Mouse (Mus musculus): ENCODE measurements around the gene Ago1.
A peak's percentile ranks its signal among the peaks of the same experiment; 100 is the strongest.

The Ago1 gene

DNA sequence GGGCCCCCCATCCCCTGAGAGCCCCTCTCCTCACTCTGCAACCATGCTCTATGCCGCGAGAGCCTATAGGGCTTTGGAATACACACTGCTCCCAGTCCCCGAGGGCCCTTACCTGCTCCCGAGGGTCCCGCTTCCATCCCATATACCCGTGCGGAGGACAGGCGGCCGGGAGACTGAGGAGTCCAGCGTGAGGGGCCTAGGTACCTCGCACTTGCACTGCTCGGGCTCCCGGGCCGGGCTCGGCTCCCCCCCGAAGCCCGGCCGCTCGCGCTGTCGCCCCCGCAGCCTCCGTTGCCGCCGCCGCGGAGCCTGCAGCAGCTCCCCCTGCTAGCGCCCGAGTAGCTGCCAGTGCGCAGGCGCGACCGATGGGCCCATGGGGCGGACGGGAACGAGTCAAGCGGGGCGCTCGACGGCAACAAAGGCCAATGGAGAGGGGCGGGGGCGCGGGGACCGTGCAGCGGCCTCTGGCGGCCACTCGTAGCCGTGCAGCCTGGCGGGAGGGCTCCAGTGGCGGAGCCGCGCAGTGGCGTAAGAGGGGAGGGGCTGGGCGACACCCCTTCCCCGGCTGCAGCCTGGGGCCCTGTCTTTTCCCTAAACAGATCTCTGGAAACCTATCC, at the start of gene Ago1:
Gene Ago1 (minus strand): TSS at position 299 of the 617 bp plus-strand sequence.
- peak; percentile 96 to 98 for DNase-seq (ENCODE audit: low spot score in 2 of 2)

DNA sequence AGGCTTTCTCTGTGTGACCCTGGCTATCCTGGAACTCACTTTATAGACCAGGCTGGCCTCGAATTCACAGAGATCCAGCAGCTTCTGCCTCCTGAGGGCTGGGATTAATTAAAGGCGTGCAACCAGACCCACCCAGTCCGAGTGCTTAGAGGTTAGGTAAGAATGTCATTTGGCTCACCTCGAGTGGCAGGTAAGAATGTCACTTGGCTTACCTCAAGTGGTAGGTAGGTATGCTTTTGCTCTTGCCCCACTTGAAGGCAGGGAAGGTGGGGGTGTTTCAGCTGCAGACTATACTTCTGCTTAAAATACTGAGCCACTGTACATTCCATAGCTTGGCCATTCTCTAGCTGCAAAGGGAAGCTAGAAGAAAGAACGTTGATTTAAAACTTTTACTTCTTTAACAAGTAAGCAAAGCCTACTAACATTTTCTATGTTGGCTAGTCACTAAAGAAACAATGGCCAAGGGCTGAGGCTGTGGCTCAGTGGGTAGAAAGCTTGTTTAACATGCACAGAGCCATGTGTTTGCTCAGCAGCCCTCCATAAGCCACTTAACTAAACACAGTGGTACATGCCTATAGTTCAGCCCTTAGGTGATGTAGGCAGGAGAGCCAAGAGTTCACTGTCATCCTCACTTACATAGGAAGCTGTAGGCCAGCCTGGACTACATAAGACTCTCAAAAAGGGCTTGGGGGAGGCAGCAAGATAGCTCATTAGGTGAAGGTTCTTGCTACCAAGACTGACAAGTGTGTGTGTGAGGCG, 44.1 kb upstream of the Ago1 start:
- no peak for DNase-seq (ENCODE audit: low spot score in 2 of 2)

DNA sequence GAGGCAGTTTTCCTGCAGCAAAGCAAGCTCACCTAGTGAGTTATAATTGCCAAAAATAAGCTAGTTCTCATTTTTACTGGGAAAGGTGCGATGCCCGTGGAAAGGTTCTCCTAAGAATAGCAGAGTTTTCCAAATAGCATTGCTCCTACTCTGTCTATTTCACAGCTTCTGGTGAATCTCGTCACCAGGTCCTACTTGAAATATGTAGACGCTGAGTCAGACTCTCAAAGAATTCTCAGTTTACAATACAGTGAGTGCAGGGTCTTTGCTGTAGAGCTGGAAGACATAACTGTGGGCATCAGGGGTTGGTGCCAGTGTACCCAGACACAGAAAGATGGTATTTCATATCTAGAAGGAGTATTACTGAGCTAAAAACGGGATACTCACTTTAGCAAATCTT, 42.6 kb upstream of the Ago1 start:
- DNase-seq (ENCODE audit: low spot score in 2 of 2), result no peak

DNA sequence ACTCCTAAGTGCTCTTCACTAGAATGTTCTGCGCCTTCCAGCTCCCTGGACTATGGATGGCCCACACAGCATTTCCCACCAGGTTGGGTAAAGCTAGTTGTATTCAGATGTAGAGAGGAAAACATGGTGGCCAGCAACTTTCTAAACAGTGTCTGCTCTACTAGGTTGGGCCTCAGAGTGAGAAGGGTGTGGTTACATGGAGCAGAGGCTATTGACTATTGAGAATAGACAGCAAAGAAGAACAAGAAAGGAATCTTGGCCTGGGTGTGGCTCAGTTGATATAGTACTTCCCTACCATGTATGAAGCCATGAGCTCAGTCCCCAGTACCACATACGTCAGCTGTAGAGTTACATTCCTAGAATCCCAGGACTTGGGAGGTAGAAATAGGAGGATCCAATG, 40.7 kb upstream of the Ago1 start:
- DNase-seq (ENCODE audit: low spot score in 2 of 2), result no peak

DNA sequence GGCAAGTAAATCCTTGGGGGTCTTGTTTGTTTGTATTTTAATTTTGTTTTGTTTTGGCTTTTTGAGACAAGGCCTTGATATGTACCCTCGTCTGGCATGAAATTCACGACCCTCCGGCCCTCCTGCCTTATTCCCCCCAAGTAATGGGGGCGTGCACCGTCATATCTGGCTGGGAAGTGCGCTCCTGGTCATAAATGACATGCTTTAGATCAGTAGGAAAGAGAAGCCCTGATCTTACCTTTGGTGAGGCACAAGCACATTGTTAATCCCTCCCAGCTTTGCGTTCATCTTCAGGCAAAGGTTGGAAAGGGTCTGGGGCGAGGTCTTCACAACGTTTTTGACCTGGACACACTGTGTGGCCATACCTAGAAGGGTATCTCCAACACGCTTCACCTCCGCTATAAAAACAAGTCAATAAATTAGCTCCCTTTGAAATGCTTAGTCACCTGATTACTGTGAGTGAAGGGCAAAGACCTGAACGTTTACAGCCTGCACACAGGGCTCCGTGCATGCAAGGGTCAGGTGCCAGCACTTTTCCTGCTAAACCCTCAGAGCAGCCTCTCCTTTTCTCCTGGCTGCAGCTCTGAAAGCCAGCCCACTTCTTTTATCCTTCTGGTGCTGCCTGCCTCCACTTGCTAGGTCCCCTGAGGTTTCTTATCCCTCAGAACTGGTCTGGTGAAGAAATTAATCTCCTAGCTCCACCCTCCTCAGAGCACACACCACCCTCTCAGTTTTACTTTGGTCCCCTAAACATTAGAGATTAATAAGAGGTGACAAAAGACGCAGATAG, 39.9 kb upstream of the Ago1 start:
- no peak for DNase-seq (ENCODE audit: low spot score in 2 of 2)

DNA sequence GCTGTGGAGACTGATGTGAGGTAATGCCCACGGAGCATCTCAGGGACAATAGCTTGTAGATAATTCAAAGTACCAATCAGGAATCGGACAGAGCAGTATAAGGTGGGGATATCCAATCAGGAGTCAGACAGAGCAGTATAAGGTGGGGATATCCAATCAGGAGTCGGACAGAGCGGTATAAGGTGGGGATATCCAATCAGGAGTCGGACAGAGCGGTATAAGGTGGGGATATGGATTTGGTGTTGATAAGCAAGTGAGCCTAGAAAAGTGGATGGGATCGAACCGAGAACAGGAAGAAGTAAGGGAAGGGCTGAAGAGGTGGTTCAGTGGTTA, 34.6 kb upstream of the Ago1 start:
- DNase-seq (ENCODE audit: low spot score in 2 of 2), result no peak

DNA sequence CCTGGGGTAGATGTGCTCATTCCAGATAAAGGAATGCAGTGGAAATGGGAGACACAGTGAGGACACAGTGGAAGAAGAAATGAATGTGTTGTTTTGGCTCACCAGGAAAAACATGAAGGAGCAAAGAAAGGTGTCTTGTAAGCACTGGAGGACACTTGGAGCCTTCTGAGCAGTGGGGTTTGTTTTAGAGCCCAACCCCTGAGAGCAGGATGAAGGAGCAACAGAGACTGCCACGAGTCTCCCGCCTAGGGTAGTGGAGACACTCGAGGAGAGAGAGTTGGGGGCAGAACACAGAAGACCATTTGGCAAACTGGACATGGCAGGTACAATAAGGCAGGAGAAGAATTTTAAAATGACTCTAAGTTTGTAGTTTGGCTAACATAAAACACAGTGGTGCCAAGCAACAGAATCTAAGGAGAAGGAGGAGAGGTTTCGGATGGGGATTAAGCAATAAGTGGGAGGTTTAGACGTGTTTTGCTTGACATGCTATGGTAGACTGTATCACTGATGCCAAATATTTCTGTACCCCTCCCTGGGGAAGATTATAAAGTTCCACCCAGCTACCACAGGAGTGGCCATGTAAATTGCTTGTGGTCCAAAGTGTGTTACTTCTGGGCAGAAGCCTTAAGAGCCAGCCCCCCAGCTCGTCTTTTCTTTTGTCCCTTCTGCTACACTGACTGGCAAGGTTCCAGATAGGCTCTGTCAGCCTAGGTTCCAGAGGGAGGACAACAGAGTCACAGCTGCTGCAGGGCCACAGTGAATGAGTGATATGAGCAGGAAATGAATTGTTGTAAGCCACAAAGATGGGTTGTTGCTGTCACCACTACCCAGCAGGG, 34.0 kb upstream of the Ago1 start:
- DNase-seq (ENCODE audit: low spot score in 2 of 2), result no peak

DNA sequence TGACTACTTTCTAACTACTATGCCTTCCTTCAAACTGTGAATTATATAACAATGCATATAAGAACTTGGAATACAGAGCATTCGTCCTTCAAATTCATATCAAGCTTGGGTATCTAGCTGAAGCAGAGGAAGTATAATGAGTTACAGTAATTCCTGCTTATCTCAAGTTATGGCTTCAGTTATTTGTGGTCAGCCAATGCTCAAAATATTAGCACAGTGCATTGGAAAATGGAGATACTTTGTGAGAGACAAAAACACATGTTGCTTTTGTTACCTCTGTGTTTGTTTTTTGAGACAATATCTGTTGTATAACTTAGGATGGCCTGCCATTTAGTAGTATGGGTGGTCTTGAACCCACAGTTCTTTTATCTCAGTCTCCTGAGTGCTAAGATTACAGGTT, 30.2 kb upstream of the Ago1 start:
- no peak for DNase-seq (ENCODE audit: low spot score in 2 of 2)

DNA sequence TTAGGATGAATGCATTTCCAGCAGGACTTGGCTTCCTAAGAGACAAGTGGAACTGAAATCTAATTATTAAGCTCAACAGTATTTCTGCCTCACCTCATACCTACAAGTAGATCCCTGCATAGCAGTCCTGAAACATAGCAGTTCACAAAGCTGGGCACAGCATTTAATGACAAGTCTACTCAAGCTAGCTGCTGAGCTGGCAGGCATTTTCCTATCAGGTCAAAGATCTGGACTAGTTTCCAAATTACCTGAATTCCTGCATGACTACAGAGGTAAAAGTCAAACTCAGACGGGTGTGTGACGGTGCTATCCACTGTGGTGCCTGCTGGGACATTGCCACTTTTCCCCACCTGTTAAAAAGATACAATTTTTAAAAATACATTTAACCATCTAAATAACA, 28.6 kb upstream of the Ago1 start:
- no peak for DNase-seq (ENCODE audit: low spot score in 2 of 2)

DNA sequence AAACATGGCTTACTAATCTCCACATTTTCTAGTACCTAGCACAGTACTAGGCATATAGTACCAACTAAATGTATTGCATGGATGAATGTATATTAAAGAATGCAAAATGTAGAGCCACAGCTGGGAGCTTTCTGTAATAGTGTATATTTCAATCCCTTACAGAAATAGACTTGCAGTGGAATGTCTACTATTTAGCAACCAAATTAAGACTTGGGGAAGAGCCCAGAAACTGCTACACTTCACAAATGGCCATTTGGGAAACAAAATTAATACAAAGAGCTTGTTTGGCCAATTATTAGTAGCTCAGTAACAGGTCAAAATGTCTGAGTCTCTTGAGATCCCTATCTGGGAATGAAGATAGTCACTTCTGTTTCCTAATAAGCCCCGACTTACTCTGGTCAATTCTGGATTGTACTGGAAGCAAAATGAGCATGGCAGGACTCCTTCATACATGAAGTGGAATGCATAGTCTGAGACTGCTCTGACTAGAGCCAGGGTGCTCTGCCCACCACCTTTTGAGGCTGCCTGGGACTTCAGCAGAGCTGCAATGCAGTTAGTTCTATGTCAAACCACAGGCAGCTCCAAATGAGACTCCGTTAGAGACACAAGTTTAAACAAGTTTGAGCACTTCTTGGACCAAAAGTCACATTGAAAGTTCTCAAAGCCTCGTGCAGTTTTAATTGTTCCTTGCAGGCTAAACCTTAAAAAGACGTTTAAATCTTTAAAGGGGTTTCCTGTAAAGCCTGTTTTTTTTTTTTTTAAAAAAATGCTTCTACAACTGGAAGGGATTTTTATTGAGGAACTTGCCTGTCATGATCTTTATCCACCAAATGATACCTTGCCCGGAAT, 27.8 kb upstream of the Ago1 start:
- no peak for DNase-seq (ENCODE audit: low spot score in 2 of 2)

DNA sequence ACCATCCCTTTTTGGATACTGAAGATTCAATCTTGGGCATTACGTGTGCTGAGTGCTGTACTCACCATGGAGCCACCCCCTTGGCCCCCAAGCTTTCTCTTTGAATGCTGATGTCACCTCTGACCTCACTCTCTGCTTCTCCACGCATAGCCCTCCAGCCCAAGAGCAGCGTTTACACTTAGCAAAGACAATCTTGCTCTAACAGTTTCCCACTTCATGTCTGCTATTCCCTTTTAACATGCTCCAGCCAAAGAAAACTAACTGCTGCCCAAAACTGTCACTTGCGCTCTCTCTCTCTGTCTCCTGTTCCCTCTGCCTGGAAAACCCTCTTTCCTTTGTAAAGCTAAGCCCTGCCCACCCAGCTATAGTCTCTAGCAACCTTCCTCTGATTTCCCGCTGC, 27.1 kb upstream of the Ago1 start:
- DNase-seq (ENCODE audit: low spot score in 2 of 2), result no peak

DNA sequence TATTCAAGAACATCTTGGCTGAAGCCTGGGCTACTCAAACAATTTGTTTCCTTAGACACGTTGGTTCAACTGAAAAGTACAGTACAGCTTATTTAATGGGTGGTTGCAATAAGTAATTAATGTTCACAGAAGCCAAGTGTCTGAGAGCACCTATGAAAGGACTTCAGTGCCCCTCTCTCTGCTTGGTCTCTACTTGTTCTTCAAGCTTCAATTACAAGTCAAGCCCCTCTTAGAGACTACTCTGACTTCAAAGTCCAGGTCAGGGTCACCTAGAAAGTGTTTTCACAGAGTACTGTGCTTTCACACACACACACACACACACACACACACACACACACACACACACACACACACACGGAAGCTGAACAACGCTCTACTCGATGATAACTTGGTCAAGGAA, 25.0 kb upstream of the Ago1 start:
- DNase-seq (ENCODE audit: low spot score in 2 of 2), result no peak

DNA sequence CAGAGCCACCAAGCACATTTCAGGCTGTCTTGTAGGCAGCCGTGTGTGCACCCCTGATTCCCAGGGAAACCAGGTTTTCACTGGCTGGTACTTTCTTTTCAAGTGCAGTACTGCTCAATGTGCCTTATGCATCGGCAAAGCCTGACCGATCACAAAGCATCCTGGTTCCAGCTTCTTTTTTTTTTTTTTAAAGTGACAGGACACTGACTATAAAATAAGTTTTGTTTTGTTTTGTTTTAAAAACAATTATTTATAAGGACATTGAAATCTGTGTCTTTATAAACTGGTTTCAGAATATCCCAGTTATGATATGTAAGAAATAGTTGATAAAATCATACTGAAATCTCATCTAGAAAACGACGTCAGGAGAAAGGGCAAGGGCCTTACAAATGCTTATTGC, 23.6 kb upstream of the Ago1 start:
- DNase-seq (ENCODE audit: low spot score in 2 of 2), result no peak

DNA sequence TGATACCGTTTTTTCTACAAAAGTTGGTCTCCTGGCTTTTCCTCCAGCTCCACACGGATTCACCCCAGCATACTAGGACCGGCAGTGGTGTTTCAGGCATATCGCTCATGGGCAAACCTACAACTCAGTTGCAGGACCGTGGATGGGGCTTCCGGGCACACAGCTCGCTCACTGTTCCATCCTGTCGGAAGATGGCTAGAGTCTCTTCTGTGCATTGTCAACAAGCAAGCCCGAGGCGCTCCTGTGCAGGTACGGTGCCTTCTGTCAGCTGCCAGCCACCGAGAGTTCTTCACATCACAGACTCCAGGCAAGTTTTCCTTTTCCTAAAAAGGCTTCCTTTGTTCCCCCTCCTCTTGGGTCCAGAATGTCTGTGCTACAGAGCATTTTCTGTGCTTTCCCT, 22.3 kb upstream of the Ago1 start:
- DNase-seq (ENCODE audit: low spot score in 2 of 2), result no peak

DNA sequence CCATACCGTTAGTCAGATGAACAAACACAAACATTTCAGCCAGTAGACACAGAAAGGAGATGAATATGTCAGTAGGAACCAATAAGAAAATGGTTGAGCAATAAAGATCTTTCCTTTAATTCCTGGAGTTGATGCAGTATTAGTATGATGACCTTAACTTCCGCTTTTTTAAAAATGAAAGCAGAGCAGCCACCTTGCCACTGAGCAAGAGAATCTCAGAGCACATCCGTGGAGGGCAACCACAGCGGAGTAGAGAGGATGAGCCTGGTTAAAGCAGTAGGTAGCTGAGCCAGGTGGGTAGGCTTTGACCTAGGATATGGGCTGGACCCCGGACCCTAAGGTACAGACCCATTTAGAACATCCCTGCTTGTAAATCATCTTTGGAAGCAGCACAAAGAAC, 21.4 kb upstream of the Ago1 start:
- no peak for DNase-seq (ENCODE audit: low spot score in 2 of 2)

DNA sequence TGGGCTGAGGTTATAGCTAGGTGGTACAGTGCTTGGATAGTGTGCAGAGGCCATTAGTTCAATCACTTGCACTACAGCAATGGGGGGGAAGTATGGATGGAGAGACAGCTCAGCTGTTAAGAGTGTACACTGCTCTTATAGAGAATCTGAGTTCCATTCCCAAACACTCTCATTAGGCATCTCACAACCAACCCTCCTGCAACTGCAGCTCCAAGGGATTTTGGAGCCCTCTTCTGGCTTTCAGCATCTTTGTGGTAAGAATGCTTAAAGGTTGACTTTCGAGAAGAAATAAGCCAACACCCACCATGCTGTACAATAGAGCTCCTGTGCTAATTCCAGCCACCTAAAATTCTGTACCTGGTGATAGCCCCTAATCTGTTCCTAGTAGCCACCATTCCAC, 17.8 kb upstream of the Ago1 start:
- no peak for DNase-seq (ENCODE audit: low spot score in 2 of 2)

DNA sequence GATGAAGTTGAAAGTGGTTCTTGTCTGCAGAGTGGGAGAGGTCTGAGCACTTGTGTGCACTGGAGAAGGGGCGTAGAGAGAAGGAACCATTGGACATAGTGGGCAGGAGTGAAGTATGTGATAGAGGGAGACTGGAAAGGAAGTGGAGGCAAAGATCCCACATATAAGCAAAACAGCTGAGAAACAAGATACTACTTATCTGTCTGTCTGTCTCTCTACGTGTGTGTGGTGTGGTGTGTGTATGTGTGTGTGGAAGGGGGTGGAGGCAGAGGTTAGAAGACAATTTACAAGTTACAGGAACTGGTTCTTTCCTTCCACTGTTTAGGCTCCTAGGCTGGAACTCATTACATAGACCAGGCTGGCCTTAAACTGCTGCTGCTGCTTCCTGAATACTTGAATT, 16.7 kb upstream of the Ago1 start:
- no peak for DNase-seq (ENCODE audit: low spot score in 2 of 2)

DNA sequence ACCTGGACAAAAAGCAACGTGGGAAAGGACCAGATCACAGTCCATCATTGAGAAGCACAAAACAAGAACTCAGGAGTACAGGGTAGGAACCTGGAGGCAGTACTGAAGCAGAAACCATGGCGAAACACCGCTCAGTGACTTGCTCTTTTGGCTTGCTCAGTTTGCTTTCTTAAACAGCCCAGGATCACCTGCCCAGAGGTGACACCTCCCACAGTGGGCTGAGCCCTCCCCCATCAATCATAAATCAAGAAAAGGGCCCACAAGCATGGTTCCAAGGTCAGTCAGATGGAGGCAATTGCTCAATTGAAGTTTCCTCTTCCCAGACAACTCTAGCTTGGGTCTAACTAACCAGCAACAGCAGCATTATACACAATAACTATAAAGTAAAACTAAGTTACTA, 15.5 kb upstream of the Ago1 start:
- DNase-seq (ENCODE audit: low spot score in 2 of 2), result no peak

DNA sequence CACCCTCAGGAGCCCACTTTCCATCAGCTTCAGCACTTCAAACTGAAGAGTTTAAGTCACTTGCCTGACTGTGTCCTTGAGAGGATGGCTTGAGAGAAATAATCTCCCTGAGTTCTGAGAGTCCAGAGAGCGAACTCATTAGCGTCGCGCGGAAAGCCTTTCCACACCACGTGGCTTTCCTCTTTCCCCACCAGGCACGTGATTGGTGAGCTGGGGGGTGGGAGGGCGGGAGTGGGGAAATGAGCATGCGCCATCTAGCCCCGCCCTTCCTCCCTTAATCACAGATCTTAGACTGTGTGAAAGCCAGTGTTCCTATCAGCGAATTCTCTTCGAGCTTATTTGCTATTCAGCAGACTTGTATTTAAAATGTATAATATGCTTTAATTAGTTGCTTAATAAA, 14.6 kb upstream of the Ago1 start:
- DNase-seq (ENCODE audit: low spot score in 2 of 2), result no peak

DNA sequence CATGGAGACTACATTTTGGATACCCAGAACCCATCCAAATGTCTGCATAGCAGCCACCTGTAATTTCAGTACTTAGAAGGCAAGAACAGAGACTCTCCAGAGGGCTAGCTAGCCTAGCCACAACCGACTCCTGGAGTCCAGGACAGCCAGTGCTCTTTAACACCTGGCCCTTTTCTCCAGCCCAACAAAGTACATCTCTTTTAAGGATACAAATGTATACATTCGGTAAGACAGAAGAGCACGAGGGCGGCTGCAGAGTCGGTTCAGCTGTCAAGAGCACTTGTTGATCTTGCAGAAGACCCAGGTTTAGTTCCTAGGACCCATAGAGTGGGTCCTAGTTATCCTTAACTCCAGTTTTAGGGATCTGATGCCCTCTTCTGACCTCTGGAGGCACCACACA, 13.1 kb upstream of the Ago1 start:
- DNase-seq (ENCODE audit: low spot score in 2 of 2), result no peak

DNA sequence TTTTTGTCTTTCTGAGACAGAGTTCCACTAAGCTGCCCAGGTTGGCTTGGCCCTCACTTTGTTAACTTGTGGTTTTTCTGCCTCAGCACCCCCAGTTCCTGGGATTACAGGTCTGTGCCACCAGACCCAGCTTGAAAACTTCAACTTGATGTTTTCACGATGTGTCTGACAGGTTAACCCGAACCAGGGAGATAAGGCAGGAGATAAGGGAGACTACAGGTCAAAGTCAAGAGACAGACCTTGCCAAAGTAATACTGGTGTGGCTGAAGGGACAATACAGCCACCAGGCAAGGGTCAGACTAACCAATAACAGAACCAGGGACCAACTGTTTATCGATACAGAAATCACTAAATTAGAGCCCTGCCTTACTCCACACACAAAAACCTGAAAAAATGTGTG, 11.9 kb upstream of the Ago1 start:
- DNase-seq (ENCODE audit: low spot score in 2 of 2), result no peak
